Mouse (Mus musculus) E14TG2a.4 (cell line): ENCODE data around the gene Adgrl2.

Experiments
- H3K27me3 ChIP-seq: 2 replicates; pipeline ENCODE4 v1.6.1; 2014; ENCODE audit warnings: low read length, control low read depth; ENCODE audit not compliant: insufficient read depth
- H3K36me3 ChIP-seq: 2 replicates; pipeline ENCODE4 v1.6.1; 2014; ENCODE audit warnings: low read length, control low read depth; ENCODE audit not compliant: insufficient read depth
- H3K4me1 ChIP-seq: replicated peaks from 2 replicates; pipeline ENCODE4 v1.6.1; 2014; ENCODE audit warnings: low read depth, low read length, control low read depth
- H3K4me3 ChIP-seq: replicated peaks from 2 replicates; pipeline ENCODE4 v1.5.1; 2014; ENCODE audit warnings: mild to moderate bottlenecking, low read length
- H3K9me3 ChIP-seq: 2 replicates; pipeline ENCODE4 v1.6.1; 2014; ENCODE audit warnings: low read length, control low read depth
- CTCF ChIP-seq: conservative IDR thresholded peaks from 2 replicates; pipeline ENCODE4 v1.5.1; 2014; ENCODE audit warnings: low read length
- NANOG ChIP-seq: IDR thresholded peaks from 2 replicates; pipeline ENCODE4 v1.6.1; 2014; ENCODE audit warnings: borderline replicate concordance, low read length, mixed read lengths
- POU5F1 ChIP-seq: IDR thresholded peaks from 2 replicates; pipeline ENCODE4 v1.6.1; 2014; ENCODE audit warnings: low read length, borderline replicate concordance

Adgrl2 gene

DNA sequence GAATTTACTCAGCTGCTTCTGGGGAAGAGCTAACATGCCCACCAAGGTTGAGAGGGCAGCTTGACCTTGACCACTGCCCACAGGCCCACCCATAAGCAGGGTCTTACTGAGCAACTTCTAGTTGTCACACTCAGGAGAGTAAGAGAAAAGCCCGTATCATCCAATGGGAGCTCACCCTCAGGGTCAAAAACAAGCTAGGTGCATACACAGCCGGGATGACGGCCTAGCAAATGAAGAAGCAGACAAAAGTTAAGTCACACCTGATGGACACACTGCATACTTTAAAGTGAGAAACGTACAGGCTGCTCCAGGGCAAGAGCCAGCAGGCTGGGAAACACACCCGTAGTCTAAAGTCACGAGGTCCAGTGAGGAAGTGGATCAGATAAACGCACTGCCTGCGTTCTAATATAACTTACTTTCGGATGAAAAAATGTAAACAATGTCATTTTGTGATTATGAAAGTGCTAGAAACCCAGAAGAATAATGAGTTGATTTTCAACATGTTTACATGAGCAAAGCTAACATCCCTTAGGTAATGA, 29.5 kb downstream of the Adgrl2 start:
- TF ChIP-seq NANOG = no peak
- TF ChIP-seq POU5F1 = no peak
- TF ChIP-seq CTCF = no peak
- no peaks in the 10 kb centered on the region for H3K9me3 ChIP-seq
- H3K4me1 ChIP-seq = peaks cover 20% of the 10 kb centered on the region
- H3K36me3 ChIP-seq = no peaks in the 10 kb centered on the region
- no peaks in the 10 kb centered on the region for H3K27me3 ChIP-seq
- H3K4me3 ChIP-seq = no peak overlapping the region

DNA sequence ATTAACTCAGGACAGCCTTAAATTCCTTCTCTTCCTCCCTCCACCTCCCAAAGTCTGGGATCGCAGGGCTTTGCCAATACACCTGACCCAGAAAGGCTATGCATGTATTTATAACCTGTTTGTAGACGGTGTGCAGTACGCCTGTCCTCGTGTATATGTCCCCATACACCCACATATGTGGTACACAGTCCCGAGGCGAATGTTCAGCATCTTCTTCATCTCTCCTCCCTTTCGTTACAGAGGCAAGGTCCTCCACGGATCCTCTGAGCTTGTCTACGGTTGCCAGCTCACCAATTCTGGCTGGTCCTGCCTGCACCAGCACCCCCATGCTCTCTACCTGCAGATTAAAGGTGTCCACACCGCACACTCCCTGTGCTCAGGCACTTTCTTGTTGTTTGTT, 30.1 kb downstream of the Adgrl2 start:
- no peaks in the 10 kb centered on the region for H3K9me3 ChIP-seq
- H3K4me3 ChIP-seq = no peak overlapping the region
- TF ChIP-seq NANOG = no peak
- no peak for TF ChIP-seq CTCF
- TF ChIP-seq POU5F1 = no peak
- no peaks in the 10 kb centered on the region for H3K36me3 ChIP-seq
- peaks cover 20% of the 10 kb centered on the region for H3K4me1 ChIP-seq
- no peaks in the 10 kb centered on the region for H3K27me3 ChIP-seq

DNA sequence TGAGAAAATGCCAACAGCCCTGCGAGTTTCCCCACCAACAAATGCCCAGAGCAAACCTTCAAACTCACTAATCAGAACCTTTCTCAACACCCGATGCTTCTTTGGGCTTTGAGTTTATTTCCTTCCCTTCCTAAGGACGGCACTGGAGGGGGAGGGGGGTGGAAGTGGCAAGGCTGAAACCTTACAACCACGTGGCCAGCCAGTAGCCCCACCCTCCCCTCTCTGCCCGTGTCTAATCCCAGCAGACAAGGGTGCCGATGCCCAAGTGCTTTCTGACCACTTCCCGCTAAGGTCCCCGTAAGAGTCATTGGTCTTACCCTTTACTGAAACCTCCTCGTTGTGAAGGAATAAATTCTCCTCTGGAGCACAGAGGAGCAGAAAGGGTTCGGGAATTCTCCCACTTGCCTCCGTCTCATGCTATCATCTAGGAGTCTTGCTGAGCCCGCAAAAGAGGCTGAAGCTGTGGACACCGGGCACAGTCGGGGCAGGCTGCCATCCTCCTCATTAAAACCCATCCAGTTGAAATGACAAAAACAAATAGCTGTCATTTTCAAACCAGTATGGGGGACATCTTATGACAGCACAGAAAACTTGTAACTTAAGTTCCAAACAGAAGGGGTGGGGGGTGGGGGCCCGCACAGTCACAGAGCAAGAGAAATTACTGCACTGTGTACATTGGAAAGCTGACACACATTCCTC, 30.9 kb downstream of the Adgrl2 start:
- peaks cover 20% of the 10 kb centered on the region for H3K4me1 ChIP-seq
- H3K36me3 ChIP-seq = no peaks in the 10 kb centered on the region
- no peak overlapping the region for H3K4me3 ChIP-seq
- no peaks in the 10 kb centered on the region for H3K9me3 ChIP-seq
- TF ChIP-seq POU5F1 = no peak
- TF ChIP-seq CTCF = no peak
- no peak for TF ChIP-seq NANOG
- no peaks in the 10 kb centered on the region for H3K27me3 ChIP-seq

DNA sequence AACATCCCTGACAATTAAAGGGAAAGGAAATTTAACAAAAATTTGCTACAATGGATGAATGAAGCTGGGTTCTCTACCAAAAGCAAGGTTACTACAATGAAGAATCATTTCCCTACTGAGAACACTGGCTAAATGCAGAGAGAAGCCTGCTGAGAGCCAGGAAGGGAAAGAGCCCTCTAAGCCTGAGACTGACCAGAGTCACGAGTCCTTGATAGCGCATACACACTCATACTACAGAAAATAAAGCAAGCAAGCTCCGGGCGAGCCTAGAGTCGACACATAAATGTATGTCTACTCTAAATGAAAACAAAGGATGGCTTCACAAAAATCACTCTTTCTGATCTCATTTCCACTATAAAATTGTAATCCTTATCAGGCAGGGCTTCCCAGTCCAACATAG, 31.6 kb downstream of the Adgrl2 start:
- Histone ChIP-seq H3K9me3 (no peaks in the 10 kb centered on the region), H3K4me3 (no peak overlapping the region), H3K36me3 (no peaks in the 10 kb centered on the region), H3K27me3 (no peaks in the 10 kb centered on the region), H3K4me1 (peaks cover 20% of the 10 kb centered on the region)
- no peak for TF ChIP-seq POU5F1
- no peak for TF ChIP-seq NANOG
- TF ChIP-seq CTCF = no peak

DNA sequence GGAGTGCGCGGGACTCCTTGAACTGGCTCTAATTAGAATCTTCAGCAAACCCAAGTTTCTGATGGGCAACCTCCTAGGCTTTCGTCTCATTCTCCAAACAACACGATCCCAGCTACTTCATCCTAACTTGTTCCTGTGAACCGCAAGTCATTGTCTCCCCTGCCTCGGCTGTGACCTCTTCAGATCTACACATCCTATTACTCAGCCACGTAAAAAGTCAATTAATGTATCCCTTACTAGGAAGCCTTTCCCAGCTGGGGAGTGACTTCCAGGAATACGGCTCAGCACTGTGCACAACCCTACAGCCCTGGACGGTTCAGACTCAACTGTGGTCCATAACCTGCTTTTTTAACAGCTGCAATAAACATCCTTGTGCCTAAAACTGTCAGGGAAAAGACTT, 32.2 kb downstream of the Adgrl2 start:
- TF ChIP-seq CTCF = no peak
- TF ChIP-seq NANOG = no peak
- TF ChIP-seq POU5F1 = no peak
- Histone ChIP-seq H3K4me1 (peaks cover 20% of the 10 kb centered on the region), H3K9me3 (no peaks in the 10 kb centered on the region), H3K36me3 (no peaks in the 10 kb centered on the region), H3K4me3 (no peak overlapping the region), H3K27me3 (no peaks in the 10 kb centered on the region)

DNA sequence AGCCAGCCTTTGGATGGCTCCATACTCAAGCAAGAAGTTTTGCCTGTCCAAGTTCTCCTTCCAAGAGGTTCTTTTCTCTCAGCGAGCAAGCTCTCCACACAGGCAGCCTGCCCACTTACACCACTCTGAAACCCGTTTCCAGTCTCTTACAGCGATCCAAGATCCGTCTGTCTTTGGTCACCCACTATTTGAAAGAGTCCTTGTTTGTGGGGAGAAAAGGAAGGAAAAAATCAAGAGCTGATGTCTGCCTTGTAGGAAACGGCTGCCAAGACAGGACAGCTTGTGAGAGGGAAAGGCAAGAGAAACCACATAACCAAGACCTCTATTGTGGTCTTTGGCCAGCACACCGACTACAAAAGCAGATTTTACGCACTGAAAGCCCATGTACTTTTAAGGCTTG, 33.5 kb downstream of the Adgrl2 start:
- Histone ChIP-seq H3K36me3 (no peaks in the 10 kb centered on the region), H3K4me1 (peaks cover 20% of the 10 kb centered on the region), H3K4me3 (no peak overlapping the region), H3K9me3 (no peaks in the 10 kb centered on the region), H3K27me3 (no peaks in the 10 kb centered on the region)
- TF ChIP-seq POU5F1 (no peak), CTCF (no peak), NANOG (no peak)

DNA sequence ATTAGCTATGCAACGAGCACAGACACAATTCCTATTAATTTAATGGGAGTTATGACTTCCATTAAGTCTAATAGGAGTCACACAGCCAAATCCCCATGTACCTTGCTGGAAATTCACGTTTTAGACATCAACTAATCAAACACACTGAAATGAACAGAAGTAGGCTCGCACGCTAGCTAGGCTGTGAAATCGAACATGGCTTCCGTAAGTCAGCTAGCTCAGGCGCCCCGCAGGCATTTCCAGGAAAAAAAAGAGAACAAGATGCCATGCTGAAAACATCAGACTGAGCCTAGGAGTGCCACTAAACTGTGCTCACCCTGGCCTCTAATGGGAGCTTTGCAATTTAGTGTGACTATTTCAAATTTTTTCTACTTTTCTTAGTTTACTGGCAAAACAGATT, 40.6 kb downstream of the Adgrl2 start:
- Histone ChIP-seq H3K4me3 (no peak overlapping the region), H3K9me3 (peaks cover 7% of the 10 kb centered on the region), H3K36me3 (no peaks in the 10 kb centered on the region), H3K4me1 (no peaks in the 10 kb centered on the region), H3K27me3 (no peaks in the 10 kb centered on the region)
- TF ChIP-seq POU5F1 = no peak
- TF ChIP-seq CTCF = no peak
- no peak for TF ChIP-seq NANOG

DNA sequence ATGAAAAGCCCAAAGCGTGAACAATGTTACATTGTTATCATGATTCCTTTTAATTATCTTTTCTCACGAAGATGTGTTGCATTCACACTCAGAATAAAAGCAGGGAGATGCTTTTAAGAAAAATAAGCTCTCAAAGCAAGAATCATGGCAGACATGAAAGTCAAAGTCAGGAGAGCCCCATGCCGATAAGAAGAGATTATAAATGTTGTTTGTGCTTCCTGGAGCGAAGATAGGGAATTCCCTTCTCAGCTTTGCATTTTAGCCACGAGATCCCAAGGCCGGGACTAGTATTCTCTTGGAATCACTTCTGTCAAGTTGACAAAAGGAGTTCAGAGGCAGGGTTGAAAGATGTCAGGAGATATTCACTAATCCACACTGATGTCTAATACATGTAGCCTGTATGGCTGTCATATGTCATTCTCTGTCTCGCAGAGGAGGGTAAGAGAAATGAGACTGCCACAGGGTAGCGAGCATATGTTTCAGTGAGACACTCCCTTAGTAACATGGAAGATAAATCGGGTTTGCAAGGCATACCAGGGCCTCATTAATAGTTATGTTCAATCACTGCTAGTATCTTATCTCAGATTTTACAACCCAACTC, 42.5 kb downstream of the Adgrl2 start:
- no peaks in the 10 kb centered on the region for H3K36me3 ChIP-seq
- no peaks in the 10 kb centered on the region for H3K27me3 ChIP-seq
- TF ChIP-seq CTCF = no peak
- no peak for TF ChIP-seq POU5F1
- TF ChIP-seq NANOG = no peak
- H3K9me3 ChIP-seq = peaks cover 7% of the 10 kb centered on the region
- 0 out of 2 replicates have a peak, but pooled peaks cover 6% of the 10 kb centered on the region for H3K4me1 ChIP-seq
- H3K4me3 ChIP-seq = no peak overlapping the region

DNA sequence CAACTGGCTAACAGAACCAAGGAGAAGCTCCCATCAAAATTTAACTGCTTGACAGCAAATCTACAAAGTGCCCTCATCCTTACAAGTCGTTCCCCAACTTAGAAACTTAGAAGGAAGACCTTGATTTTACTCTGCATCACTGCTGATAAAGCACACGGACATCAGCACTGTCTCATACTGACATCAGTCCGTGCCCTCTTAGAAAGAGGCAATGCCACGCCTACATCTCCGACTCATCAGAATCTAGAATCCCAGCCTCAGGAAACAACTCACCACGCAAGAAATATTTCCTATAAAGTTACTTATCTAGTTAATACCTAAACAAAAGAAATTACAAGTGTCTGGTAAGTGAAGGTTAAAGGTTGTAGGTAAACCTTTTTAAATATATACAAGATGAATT, 43.1 kb downstream of the Adgrl2 start:
- Histone ChIP-seq H3K4me3 (no peak overlapping the region), H3K27me3 (no peaks in the 10 kb centered on the region), H3K9me3 (peaks cover 7% of the 10 kb centered on the region), H3K4me1 (0 out of 2 replicates have a peak, but pooled peaks cover 6% of the 10 kb centered on the region), H3K36me3 (no peaks in the 10 kb centered on the region)
- no peak for TF ChIP-seq CTCF
- no peak for TF ChIP-seq POU5F1
- TF ChIP-seq NANOG = no peak
